Mouse (Mus musculus): ENCODE measurements around the gene Hsd17b1. TPM values are rescaled to one million over a fixed set of nuclear protein-coding genes. Genes with fewer than 3 reads are reported as not detected.

The Hsd17b1 gene
- not detected in 2 replicates for polyA plus RNA-seq (2016; fragmentation: Nextera tagmentation; extraction: Ambion mirVana)

DNA sequence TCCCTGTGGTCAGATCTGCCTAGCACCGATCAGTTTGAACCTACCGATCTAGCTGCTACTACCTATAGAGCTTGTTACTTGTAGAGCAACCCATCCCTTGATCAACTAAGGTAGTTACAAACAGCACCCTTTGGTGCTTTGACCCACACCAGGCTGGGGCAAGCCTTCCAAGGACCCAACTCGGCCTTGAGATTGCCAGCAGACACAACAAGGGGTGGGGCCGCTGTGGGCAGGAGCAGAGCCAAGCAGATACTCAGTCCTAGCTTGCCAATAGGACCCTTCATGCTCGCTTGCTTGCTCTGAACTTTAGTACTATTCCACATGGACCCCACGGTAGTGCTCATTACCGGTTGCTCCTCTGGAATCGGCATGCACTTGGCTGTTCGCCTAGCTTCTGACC lies at the start of gene Hsd17b1:
Hsd17b1 (plus strand) TSS at position 291 of the 400 bp plus-strand sequence.
- no peak within 1 kb of the TSS for H3K4me3 ChIP-seq
- no peak for DNase-seq (ENCODE audit: low spot score)
- no peaks in the 10 kb centered on the region for H3K9me3 ChIP-seq (replicated peaks)
- H3K36me3 ChIP-seq = no peaks in the 10 kb centered on the region
- WGBS = 67% methylated on average over 9 of the region's 9 CpGs
- H3K4me1 ChIP-seq = peaks cover 13% of the 10 kb centered on the region
- H3K27ac ChIP-seq = no peak within 1 kb of the TSS
- peaks cover 67% of the 10 kb centered on the region for H3K27me3 ChIP-seq (ENCODE audit: low read depth, poor library complexity, severe bottlenecking)

DNA sequence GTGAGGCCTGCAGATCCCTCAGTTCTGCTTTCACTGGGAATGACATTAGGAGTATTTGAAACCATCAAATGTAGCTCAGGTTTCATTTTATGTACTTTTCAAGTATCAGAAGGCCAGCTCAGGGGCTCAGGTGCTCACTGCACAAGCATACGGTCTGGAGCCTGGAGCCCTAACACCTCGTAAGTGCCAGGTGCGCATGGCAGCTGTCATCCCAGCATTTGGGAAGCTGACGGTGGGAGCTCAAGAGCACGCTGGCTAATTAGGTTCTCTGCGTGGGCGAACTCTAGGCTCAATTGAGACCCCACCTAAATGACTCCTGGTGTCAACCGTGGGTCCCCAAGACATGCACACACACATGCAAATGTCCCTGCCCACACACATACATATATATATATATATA lies 48.9 kb upstream of the Hsd17b1 start:
- no peaks in the 10 kb centered on the region for H3K9me3 ChIP-seq (replicated peaks)
- H3K4me1 ChIP-seq = no peaks in the 10 kb centered on the region
- WGBS = 92% methylated on average over 8 of the region's 8 CpGs
- no peaks in the 10 kb centered on the region for H3K27me3 ChIP-seq (ENCODE audit: low read depth, poor library complexity, severe bottlenecking)
- peaks cover 77% of the 10 kb centered on the region for H3K36me3 ChIP-seq
- no peak for DNase-seq (ENCODE audit: low spot score)
- H3K27ac ChIP-seq = no peak overlapping the region
- H3K4me3 ChIP-seq = no peak overlapping the region

DNA sequence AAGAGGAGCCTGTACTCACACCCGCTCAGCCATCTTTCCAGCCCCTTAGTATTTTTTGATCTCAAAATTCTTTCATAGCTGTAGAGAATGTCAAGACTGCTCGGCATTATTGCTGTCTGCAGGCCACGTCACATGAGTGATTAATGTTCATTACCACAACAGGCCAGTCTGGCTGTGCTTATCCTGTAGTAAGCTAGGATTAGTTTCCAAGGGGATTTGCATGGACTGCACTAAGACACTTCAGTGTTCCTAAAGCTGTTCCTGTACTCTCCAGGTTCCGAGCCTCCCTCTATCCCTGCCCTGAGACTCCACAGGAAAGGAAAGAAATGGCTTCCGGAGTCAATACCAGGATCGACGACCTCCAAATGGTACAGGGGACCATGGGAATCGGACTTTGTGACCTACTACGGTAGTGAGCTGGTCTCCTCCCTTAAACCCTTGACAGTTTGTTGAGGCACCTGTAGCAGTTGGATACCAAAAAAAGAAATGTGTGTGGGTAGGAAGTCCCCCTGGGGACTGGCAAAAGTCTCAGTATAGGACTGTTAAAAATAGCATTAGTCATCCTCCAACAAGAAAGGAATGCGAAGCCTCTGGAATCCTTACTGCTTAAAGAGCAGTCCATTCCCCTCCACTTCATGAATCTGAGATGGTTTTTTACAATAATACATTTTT lies 47.9 kb upstream of the Hsd17b1 start:
- DNase-seq (ENCODE audit: low spot score) = no peak
- Histone ChIP-seq H3K9me3 (replicated peaks) (no peaks in the 10 kb centered on the region), H3K4me3 (no peak overlapping the region), H3K27me3 (ENCODE audit: low read depth, poor library complexity, severe bottlenecking) (no peaks in the 10 kb centered on the region), H3K4me1 (no peaks in the 10 kb centered on the region), H3K27ac (no peak overlapping the region), H3K36me3 (peaks cover 81% of the 10 kb centered on the region)
- 90% methylated on average over 10 of the region's 10 CpGs for WGBS

DNA sequence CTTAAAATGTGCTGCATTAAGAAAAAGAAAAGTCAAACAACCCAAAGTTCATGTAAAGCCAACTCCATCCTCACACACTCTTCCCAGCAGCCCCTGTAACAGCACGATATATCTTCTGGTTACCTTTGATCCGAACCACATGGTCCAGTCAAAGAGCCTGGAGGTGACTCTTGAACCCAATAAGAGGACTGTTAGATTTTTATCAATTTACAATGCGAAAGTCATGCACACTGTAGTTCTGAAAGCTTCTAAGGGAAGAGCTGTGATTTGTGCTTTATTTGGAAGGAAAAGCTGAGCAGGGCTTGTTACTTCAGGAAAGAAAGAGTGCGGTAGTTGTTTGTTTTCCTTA lies 47.4 kb upstream of the Hsd17b1 start:
- H3K27ac ChIP-seq = no peak overlapping the region
- H3K36me3 ChIP-seq = peaks cover 80% of the 10 kb centered on the region
- H3K27me3 ChIP-seq (ENCODE audit: low read depth, poor library complexity, severe bottlenecking) = no peaks in the 10 kb centered on the region
- DNase-seq (ENCODE audit: low spot score) = no peak
- H3K4me3 ChIP-seq = no peak overlapping the region
- WGBS = 89% methylated on average over 4 of the region's 4 CpGs
- H3K4me1 ChIP-seq = no peaks in the 10 kb centered on the region
- no peaks in the 10 kb centered on the region for H3K9me3 ChIP-seq (replicated peaks)

DNA sequence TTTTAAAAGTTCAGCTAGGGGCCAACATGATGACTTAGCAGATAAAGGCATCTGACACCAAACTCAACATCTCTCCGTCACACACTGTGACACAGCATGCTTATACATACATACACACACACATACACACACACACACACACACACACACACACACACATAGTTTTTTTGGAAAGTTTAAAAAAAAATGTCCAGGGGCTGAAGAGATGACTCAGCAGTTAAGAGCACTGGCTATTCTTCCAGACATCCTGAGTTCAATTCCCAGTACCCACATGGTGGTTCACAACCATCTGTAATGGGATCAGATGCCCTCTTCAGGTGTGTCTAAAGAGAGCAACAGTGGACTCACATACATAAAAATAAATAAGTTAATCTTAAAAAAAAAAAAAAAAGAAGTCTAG lies 46.7 kb upstream of the Hsd17b1 start:
- Histone ChIP-seq H3K9me3 (replicated peaks) (no peaks in the 10 kb centered on the region), H3K27me3 (ENCODE audit: low read depth, poor library complexity, severe bottlenecking) (no peaks in the 10 kb centered on the region), H3K4me3 (no peak overlapping the region), H3K27ac (no peak overlapping the region), H3K36me3 (peaks cover 78% of the 10 kb centered on the region), H3K4me1 (no peaks in the 10 kb centered on the region)
- WGBS = 88% methylated on average over 1 of the region's 1 CpGs
- DNase-seq (ENCODE audit: low spot score) = no peak

DNA sequence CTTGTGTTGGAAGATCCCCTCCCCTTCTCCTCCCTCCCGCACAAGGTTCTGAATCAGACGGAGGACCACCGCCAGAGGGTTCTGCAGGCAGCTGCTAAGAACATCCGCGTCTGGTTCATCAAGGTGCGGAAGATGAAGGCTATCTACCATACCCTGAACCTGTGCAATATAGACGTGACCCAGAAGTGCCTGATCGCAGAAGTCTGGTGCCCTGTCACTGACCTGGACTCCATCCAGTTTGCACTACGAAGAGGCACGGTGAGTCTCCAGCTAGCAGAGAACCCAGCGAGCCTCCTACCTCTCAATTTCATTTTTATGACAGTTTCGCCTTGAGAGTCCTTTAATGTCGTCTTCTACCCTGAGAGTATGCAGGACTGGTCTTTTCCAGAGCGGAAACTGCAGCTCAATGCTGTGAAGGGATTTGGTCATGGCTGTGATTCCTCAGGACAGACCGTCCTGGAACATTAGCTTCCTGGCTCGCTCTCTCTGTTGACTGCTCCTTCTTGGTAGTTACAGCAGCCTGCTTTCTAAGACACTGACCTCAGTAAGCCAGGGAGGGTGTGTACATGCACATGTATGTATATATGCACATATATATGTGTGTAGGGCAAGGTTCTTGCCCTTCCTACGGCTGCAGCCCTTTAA lies 44.2 kb upstream of the Hsd17b1 start:
- DNase-seq (ENCODE audit: low spot score) = no peak
- no peaks in the 10 kb centered on the region for H3K27me3 ChIP-seq (ENCODE audit: low read depth, poor library complexity, severe bottlenecking)
- no peaks in the 10 kb centered on the region for H3K4me1 ChIP-seq
- H3K27ac ChIP-seq = no peak overlapping the region
- 94% methylated on average over 17 of the region's 17 CpGs for WGBS
- H3K9me3 ChIP-seq (replicated peaks) = no peaks in the 10 kb centered on the region
- no peak overlapping the region for H3K4me3 ChIP-seq
- peaks cover 81% of the 10 kb centered on the region for H3K36me3 ChIP-seq

DNA sequence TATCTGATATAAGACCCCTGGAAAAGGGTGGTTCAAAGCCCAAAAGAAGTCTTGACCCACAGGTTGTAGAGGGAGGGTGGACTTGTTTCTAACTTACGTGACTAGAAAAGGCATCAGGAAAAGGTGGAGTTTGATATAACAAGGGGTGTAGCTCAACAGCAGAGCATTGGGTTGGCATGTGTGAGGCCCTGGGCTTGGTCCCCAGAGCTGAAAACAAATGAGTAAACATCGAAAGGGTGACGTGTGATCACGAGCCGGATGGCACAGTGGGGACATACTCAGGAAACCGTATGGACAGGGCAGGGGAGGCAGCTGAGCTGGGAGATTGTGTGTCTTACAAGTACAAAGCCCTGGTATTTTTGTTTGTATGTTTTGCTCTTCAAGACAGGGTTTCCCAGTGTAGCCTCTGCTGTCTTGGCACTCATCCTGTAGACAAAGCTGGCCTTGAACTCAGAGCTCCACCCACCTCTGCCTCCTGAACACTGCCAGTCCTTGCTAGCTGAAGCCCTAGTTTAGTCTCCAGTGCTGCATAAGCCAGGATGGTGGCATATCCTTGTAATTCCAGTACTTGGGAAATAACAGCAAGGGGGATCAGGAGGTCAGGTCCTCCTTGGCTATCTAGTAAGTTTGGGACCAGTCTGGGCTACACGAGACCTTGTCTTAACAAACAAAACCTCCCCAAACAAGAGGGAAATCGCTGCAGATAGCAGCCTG lies 43.4 kb upstream of the Hsd17b1 start:
- no peaks in the 10 kb centered on the region for H3K9me3 ChIP-seq (replicated peaks)
- 94% methylated on average over 8 of the region's 8 CpGs for WGBS
- DNase-seq (ENCODE audit: low spot score) = no peak

DNA sequence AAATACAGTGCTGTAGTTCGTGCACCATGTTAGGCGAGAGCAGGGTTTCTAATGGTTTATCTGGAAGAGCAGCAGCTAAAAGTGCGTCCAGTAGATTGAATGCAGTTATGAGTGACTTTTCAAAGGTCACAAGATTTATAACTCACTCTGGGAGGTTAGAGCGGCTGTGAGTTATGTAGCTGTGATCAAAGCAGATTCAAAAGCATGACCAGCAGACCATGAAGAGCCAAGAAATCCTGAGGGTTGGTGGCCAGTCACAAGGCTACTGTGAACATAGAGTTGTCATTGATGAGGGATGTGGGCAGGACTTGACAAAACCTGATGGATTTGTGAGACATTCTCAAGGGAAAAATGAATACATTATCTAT lies 42.9 kb upstream of the Hsd17b1 start:
- 88% methylated on average over 4 of the region's 4 CpGs for WGBS
- H3K4me1 ChIP-seq = no peaks in the 10 kb centered on the region

More for the DNA sequence above, 43.4 kb upstream of the Hsd17b1 start:
- H3K4me1 ChIP-seq = no peaks in the 10 kb centered on the region
- no peak overlapping the region for H3K27ac ChIP-seq
- H3K36me3 ChIP-seq = peaks cover 85% of the 10 kb centered on the region
- H3K4me3 ChIP-seq = no peak overlapping the region
- no peaks in the 10 kb centered on the region for H3K27me3 ChIP-seq (ENCODE audit: low read depth, poor library complexity, severe bottlenecking)

DNA sequence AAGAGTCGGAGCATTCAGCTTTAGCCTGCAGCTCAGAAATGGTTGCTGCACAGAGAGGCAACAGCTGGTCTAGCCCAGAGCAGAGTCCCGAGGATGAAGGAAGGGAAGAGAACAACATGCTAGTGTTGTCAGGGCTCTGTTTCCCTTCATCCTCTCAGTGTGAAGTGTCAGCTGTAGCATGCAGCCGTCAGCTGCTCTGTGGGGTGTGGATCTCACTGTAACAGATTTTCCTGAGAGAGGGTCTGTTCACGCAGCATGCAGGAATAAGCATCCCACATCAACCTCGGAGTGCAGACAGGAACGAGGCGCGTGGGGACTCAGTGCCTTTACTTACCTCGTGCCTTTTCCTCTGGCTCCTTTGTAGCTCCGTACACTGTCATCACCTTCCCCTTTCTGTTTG lies 40.4 kb upstream of the Hsd17b1 start:
- 89% methylated on average over 10 of the region's 10 CpGs for WGBS
- no peaks in the 10 kb centered on the region for H3K4me1 ChIP-seq
- H3K27ac ChIP-seq = no peak overlapping the region
- no peaks in the 10 kb centered on the region for H3K9me3 ChIP-seq (replicated peaks)
- H3K27me3 ChIP-seq (ENCODE audit: low read depth, poor library complexity, severe bottlenecking) = no peaks in the 10 kb centered on the region
- DNase-seq (ENCODE audit: low spot score) = no peak
- no peak overlapping the region for H3K4me3 ChIP-seq
- peaks cover 92% of the 10 kb centered on the region for H3K36me3 ChIP-seq

More for the DNA sequence above, 42.9 kb upstream of the Hsd17b1 start:
- Histone ChIP-seq H3K27ac (no peak overlapping the region), H3K4me3 (no peak overlapping the region), H3K27me3 (ENCODE audit: low read depth, poor library complexity, severe bottlenecking) (no peaks in the 10 kb centered on the region), H3K36me3 (peaks cover 88% of the 10 kb centered on the region), H3K9me3 (replicated peaks) (no peaks in the 10 kb centered on the region)
- DNase-seq (ENCODE audit: low spot score) = no peak

DNA sequence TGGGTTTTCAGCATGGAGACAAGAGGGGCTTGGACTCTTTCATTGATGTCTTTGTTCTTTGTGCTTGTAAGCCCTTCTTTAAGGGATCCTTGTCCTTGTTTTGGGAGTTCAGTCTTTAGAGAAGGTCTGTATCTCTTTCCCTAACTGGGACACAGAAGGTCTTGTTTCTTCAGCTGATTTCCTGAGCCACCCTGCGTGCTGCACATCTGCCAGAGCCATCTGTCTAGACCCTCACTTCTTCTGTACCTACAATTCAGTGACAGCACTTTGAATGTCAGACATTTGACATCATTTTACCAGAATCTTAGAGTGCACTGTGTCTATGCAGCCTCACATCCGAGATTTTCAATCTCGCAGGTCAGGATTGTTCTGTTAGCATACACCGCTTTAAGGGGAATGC lies 32.4 kb upstream of the Hsd17b1 start:
- Histone ChIP-seq H3K9me3 (replicated peaks) (no peaks in the 10 kb centered on the region), H3K27ac (no peak overlapping the region), H3K4me3 (no peak overlapping the region), H3K36me3 (peaks cover 98% of the 10 kb centered on the region), H3K27me3 (ENCODE audit: low read depth, poor library complexity, severe bottlenecking) (no peaks in the 10 kb centered on the region), H3K4me1 (no peaks in the 10 kb centered on the region)
- DNase-seq (ENCODE audit: low spot score) = no peak
- 90% methylated on average over 4 of the region's 4 CpGs for whole genome bisulfite sequencing

DNA sequence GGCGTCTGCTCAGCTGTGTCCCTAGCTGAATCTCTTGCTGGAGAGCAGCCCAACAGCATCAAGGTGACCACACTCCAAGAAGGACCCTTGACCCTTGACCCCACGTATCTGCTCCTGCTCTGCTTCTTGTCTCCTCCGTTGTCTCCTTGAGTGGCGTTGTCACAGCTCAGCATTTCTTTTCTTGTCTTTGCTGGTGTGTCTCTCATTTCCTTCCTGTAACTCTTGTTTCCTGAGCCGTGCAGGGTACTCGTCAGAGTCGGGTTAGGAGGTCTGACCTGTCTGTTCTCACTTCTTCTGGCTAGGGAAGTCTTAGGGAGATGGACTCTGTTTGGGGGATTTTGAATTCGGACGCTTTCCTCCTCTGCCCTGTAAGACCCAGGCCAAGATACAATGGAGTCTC lies 31.8 kb upstream of the Hsd17b1 start:
- Histone ChIP-seq H3K4me1 (no peaks in the 10 kb centered on the region), H3K27me3 (ENCODE audit: low read depth, poor library complexity, severe bottlenecking) (no peaks in the 10 kb centered on the region), H3K4me3 (no peak overlapping the region), H3K36me3 (peaks cover 97% of the 10 kb centered on the region), H3K27ac (no peak overlapping the region), H3K9me3 (replicated peaks) (no peaks in the 10 kb centered on the region)
- no peak for DNase-seq (ENCODE audit: low spot score)
- WGBS = 81% methylated on average over 9 of the region's 9 CpGs

DNA sequence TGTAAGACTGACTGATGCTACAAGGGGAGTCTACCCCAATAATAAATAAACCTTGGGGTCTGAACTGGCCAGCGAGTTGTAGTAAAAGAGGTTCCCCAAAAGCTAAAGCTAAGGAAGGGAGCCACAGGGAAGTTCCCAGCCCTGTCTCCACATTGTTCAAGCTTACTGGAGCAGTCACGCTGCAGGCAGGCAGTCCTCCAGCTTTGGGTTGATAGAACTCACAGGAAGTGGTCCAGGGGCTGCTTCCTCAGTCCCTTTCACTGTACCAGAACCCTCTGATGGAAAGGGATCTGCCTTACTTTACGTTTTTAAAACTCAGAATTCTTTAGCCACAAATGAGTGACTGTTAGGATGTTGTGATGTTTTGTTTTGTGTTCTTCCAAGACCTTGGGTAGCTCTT lies 30.7 kb upstream of the Hsd17b1 start:
- no peaks in the 10 kb centered on the region for H3K9me3 ChIP-seq (replicated peaks)
- H3K36me3 ChIP-seq = peaks cover 97% of the 10 kb centered on the region
- DNase-seq (ENCODE audit: low spot score) = no peak
- H3K27me3 ChIP-seq (ENCODE audit: low read depth, poor library complexity, severe bottlenecking) = no peaks in the 10 kb centered on the region
- no peak overlapping the region for H3K27ac ChIP-seq
- 87% methylated on average over 3 of the region's 3 CpGs for WGBS
- H3K4me1 ChIP-seq = no peaks in the 10 kb centered on the region
- H3K4me3 ChIP-seq = no peak overlapping the region

DNA sequence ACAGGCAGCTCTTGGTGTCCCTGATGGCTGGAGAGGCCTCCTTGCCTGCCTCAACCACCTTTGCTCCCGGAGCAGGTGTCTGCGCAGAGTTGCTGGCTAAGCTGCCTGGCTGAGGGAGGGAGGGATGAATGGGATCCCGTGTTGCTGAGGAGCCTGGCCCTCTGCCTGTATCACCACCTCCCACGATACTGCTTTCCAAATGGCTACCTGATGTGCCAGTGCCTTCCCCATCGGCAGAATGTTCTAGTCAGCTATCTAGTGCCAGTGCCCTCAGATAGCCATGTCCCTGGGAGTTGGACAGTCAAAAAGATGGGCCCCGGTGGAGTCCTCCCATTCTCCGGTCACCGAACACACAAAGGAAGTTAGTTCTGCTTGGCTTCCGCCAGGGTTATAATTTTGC lies 27.9 kb upstream of the Hsd17b1 start:
- no peaks in the 10 kb centered on the region for H3K27me3 ChIP-seq (ENCODE audit: low read depth, poor library complexity, severe bottlenecking)
- 95% methylated on average over 9 of the region's 9 CpGs for WGBS

More for the DNA sequence above, 27.9 kb upstream of the Hsd17b1 start:
- Histone ChIP-seq H3K4me1 (no peaks in the 10 kb centered on the region), H3K9me3 (replicated peaks) (no peaks in the 10 kb centered on the region), H3K4me3 (no peak overlapping the region), H3K36me3 (peaks cover 93% of the 10 kb centered on the region), H3K27ac (no peak overlapping the region)
- no peak for DNase-seq (ENCODE audit: low spot score)
